Mouse (Mus musculus): Measurements from ENCODE around the gene Umps. TPM values are rescaled to one million over a fixed set of nuclear protein-coding genes. Genes with fewer than 3 reads are reported as not detected.

The Umps gene
- 35.6 TPM for polyA plus RNA-seq (2017; shearing (Covaris generic))

GRCm38 (mm10) chr16:33966538-33967282 is at the start of gene Umps:
Gene Umps (minus strand): TSS chr16:33967038.

Other genes with a start within 250 kb of the Umps start
- gene Muc13, start 173.0 kb downstream of the Umps start, polyA plus RNA-seq (2017; shearing (Covaris generic)) = 0.12 TPM
- gene Itgb5, start 137.4 kb downstream of the Umps start, polyA plus RNA-seq (2017; shearing (Covaris generic)) = not detected